Mouse (Mus musculus): ENCODE measurements around the gene Nup214.
"Not testable (repeated sequence)": the region's sequence is repeated elsewhere in the genome, so short reads cannot be mapped to it uniquely, and the experiment has no call there.

The Nup214 gene

DNA sequence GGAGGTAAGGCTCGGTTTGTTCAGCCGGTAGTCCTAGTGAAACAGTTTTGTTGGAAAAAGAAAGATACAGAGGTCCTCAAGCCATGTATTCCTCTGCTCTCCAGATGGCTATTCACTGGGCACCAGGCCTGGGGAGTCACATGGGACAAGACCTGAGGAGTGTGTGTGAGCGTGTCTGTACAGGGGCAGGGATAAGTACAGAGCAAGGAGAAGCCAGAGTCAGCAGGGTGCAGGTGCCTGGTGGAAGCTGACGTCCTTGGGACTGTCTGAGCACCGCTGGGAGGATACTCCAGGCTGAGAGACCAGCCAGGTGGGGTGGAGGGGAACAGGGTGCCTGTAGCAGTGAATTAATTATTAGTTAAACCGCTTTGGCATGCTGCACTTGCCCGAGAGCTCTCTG lies 10.7 kb upstream of the Nup214 start:
- DNase-seq (ENCODE audit: low spot score in 2 of 2): no peak

DNA sequence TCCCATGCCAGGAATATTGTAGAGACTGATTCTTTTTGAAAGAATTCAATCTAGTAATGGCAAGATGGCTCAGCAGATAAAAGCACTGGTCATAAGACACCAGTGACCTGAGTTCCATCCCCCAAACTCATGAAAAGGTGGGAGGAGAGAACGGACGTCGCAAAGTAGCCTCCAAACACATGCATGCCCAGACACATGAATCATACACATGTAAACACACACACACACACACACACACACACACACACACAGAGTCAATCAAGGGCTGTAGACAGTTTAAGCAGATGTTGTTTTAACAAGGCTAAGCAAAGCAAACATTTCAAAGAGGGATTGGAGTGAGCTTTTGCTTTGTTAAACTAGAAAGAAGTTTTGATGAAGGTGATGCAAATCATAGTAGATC lies 10.0 kb upstream of the Nup214 start:
- DNase-seq (ENCODE audit: low spot score in 2 of 2): no peak

GRCm38 (mm10) chr2:31965110-31965509 lies 9.1 kb upstream of the Nup214 start:
- no peak for DNase-seq (ENCODE audit: low spot score in 2 of 2)

- no peak for DNase-seq (ENCODE audit: low spot score in 2 of 2)
Observed at GRCm38 (mm10) chr2:31966801-31967200, 7.4 kb upstream of the Nup214 start.

DNA sequence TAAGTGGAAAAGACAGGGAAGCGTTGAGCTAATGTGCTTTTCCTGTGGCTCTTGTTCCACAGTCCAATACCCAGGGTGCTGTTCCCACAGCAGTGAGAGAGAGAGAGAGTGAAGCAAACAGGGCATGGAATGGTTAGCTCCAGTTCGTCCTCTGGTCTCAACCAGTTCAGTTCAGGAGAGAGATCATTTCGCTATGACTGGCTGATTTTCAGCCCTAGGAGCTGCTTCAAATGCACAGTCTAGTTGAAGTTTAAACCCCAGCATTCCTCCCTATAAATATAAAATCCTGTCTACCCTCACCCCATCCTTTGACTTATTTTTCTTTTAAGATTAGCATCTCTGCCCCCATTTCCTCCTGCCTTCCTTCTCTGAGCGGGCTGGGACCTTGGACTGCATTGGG lies 1.6 kb upstream of the Nup214 start:
- DNase-seq (ENCODE audit: low spot score in 2 of 2): no peak

GRCm38 (mm10) chr2:31974809-31975371 lies 654 bp downstream of the Nup214 start:
- no peak for DNase-seq (ENCODE audit: low spot score in 2 of 2)

GRCm38 (mm10) chr2:31987774-31988173 lies 13.5 kb downstream of the Nup214 start:
- no peak for DNase-seq (ENCODE audit: low spot score in 2 of 2)

- no peak for DNase-seq (ENCODE audit: low spot score in 2 of 2)
Observed at GRCm38 (mm10) chr2:31990961-31991360, 16.7 kb downstream of the Nup214 start.

DNA sequence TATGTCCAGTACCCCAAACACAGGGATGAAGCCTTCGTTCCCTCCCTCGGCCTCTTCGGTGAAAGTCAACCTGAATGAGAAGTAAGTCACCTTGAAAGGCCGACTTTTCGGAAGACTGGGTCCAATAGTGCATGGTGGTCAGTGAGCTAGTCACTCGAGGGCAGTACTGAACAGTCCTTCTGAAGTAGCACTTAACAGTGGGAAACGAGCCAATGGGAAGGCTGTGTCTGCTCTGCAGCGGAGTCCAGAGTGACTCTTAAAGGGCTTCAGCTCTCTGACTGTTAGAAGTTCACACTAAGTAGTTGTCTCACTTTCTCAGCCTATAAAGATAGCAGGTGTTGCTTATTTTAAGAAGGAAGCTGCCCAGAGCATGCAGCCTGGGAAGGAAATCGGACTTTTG lies 20.7 kb downstream of the Nup214 start:
- DNase-seq (ENCODE audit: low spot score in 2 of 2): no peak

DNA sequence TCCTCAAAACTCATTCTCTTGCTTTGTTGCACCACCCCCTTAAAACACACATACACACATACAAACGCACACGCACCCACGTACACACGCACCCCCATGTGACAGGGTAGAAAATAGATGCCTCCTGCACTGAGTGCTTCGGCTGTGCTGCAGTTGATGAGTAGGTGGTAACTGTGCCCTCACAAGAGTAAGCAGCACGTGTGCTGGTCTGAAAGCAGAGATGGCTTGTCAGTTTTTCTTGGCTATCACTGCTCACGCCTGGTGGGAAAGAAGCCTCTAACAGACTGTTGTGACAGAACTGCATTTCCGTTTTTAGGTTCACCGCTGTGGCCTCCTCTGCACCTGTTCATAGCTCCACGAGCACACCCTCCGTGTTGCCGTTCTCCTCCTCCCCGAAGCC lies 21.8 kb downstream of the Nup214 start:
- peak; percentile 27 to 58 for DNase-seq (ENCODE audit: low spot score in 2 of 2)

DNA sequence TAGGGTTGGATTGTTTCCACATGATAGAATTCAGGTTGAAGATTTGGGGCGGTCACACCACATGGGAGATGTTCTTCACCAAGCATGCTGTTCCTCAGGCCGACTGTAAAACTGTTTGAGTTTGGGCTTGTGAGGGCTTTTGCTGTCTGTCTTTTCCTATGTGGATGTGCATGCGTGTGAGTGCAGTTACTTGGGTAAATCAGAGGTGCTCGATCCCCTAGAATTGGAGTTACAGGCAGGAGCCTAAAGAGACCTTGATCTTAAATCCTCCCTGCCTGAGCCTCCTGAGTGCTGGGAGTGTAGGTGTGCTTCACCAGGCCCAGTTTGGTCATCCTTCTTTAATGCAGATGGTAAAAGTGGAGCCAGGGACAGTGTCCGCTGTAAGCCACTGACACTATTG lies 23.3 kb downstream of the Nup214 start:
- DNase-seq (ENCODE audit: low spot score in 2 of 2): no peak

DNA sequence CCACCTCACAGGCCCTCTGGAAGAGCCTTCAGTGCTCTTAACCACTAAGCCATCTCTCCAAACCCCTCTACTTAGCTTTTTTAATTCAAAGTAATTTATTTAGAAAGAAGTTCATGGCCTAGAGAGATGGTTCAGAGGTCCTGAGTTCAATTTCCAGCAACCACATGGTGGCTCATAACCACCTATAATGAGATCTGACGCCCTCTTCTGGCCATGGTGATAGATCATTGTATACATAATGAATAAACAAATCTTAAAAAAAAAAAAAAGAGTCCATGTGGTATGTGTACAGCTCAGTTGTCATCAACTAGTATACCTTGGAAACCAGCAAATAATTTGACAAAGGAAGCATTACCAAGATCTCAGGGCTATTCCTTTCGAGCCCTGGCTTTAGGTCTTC lies 24.2 kb downstream of the Nup214 start:
- no peak for DNase-seq (ENCODE audit: low spot score in 2 of 2)

DNA sequence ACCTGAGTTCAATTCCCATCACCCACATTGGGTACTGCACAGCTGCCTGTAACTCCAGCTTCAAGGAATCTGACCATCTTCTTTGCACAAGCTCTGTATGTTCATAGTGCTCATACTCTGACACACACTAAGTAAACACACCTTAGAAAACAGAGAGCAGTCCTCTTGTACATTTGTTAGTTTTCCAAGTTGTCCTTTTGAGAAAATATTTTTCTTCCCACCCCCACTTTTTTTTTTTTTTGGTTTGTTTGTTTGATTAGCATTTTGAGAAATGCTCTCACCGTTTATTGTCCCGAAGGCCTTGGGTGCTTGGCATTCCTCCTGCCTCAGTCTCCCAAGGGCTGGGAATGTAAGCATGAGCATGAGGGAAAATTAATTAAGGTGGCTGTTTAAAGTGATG lies 34.1 kb downstream of the Nup214 start:
- no peak for DNase-seq (ENCODE audit: low spot score in 2 of 2)

GRCm38 (mm10) chr2:32008716-32009115 lies 34.5 kb downstream of the Nup214 start:
- DNase-seq (ENCODE audit: low spot score in 2 of 2): no peak

DNA sequence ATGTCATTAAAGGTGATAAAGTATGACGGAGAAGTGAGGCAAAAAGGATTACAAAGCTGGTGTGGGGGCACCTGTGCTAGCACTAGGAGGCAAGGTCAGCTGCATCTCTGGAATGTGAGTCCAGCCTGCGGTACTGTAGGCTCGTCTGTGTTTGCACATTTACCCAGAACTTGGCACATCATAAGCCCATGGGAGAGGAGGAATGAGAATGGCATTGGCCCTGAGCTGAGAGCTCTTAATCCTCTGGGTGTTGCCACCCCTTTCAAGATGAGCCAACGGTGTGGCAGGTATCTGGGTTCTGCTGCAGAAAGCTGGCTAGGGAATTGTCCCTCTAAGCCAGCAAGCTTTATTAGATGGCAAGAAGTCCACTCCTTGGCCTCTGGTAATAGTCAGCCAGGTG lies 45.5 kb downstream of the Nup214 start:
- no peak for DNase-seq (ENCODE audit: low spot score in 2 of 2)

GRCm38 (mm10) chr2:32020229-32020628 lies 46.0 kb downstream of the Nup214 start:
- DNase-seq (ENCODE audit: low spot score in 2 of 2): no peak

DNA sequence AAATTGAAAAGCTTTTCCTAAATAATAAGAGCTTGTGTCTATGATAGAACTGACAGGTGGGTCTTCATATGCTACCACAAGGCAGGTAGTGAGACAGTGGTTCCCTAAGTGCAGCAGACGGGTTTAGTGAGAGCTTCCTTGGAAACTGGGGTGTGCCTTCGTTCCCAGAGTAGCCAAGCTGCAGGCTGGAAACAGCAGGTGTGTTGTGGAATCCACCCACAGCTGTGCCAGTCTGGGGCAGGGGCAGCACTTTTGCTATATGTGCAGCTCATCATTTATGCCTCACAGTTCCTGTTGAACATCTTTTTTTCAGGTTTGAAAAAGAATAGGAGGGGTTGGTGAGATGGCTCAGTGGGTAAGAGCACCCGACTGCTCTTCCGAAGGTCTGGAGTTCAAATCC lies 50.1 kb downstream of the Nup214 start:
- no peak for DNase-seq (ENCODE audit: low spot score in 2 of 2)

DNA sequence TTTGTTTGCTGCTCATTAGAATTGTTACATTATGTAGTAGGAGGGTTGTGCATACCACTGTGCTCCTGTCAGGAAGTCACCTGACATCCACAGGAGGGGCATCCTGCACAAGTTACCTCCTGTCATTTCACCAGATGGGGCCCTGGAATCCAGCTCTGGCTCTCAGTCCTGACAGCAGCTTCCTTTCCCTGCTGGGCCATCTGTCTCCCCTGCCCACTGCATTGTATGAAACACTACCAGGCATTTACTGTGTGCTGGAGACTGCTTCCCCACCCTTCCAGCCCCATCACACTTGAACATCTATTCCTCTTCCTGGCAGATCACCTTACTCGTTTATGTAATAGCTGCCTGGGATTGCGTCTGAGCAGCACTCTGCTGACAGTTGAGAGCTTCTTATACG lies 55.4 kb downstream of the Nup214 start:
- peak in 1 of 2 experiments; percentile 14 for DNase-seq (ENCODE audit: low spot score in 2 of 2)

DNA sequence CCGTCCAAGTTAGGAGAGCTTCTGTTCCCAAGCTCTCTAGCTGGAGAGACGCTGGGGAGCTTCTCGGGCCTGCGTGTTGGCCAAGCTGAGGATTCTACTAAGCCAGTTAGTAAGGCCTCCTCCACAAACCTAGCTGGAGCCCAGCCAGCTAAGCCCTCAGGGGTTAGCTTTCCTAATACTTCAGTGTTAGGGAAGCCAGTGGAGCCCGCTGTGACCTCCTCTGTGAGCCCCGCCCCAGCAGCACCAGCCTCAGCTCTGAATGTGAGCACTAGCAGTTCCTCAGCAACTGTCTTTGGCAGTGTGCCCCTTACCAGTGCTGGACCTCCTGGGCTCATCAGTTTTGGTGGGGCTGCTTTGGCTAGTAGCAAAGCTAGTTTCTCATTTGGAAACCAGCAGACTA lies 59.2 kb downstream of the Nup214 start:
- DNase-seq (ENCODE audit: low spot score in 2 of 2): no peak

DNA sequence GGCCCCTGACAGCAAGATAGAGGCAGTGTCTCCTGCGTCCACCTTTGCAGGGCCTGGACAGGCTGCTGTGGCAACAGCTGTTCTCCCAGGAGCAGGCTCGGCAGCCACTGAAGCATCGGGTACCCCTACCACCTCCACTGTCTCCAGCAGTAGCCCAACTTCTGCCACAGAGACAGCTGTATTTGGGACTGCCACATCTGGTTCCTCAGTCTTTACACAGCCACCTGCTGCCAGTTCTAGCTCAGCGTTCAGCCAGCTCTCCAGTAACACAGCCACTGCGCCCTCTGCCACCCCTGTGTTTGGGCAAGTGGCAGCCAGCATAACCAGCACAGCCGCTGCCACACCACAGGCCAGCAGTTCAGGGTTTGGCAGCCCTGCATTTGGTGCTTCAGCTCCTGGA lies 60.0 kb downstream of the Nup214 start:
- DNase-seq (ENCODE audit: low spot score in 2 of 2): no peak

DNA sequence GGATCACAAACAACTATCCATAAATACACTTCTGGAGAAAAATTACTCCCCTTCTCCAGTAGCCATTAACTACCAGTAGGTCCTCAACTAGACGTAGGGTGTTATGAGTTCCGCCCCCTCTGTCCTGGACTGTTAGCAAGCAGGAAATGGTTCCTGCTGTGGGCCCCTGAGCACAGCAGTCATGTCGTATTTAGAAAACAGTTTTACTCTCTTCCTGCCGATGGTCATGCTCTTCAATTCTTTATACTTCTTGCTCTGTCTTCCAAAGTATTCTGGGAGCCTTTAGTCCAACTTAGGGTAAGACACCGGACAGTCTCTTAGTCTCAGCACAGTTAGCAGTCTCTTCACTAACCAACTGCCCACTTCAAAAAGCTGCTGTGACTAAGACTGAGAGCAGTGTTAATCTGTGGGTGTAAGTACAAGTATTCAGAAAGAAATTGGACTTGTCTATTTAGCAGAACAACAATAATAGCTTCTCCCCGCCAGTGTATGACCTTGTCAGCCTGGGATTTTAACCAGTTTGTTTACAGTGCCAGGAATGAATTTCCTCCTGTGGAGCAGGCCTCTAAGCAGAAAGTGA lies 63.1 kb downstream of the Nup214 start:
- DNase-seq (ENCODE audit: low spot score in 2 of 2): no peak

- peak; percentile 19 to 33 for DNase-seq (ENCODE audit: low spot score in 2 of 2)
Observed at GRCm38 (mm10) chr2:32038661-32039081, 64.4 kb downstream of the Nup214 start.

GRCm38 (mm10) chr2:32040646-32041045 lies 66.4 kb downstream of the Nup214 start:
- not testable (repeated sequence) for DNase-seq (ENCODE audit: low spot score in 2 of 2)

GRCm38 (mm10) chr2:32041087-32041486 lies 66.9 kb downstream of the Nup214 start:
- no peak for DNase-seq (ENCODE audit: low spot score in 2 of 2)
